In genomic region chr1:92935977-92936376, GRCm38 (mm10) we compare ENCODE assay signal across 9 mouse cellular contexts. TPM values are rescaled to one million over a fixed set of nuclear protein-coding genes. Genes with fewer than 3 reads are reported as not detected.
A peak's percentile ranks its signal among the peaks of the same experiment; 100 is the strongest.
DNase-seq lines count a peak whose midpoint lies in the region; ATAC-seq and TF ChIP-seq lines count a peak whose summit lies in the region.
"Had no signal": no experiment of that assay in that cellular context is flagged by ENCODE, and none has a peak within 500 bp of the region (broad histone marks: within the 10 kb centered on the region; RNA-seq: fewer than 3 reads in every experiment).

No protein-coding gene starts in this region.

- ATAC-seq in kidney, postnatal 0 days (replicated peaks; ENCODE audit: low FRiP score, low read depth): no peak
- ATAC-seq in embryonic facial prominence, embryonic 12.5 days (ENCODE audit: insufficient number of reproducible peaks, insufficient read depth, low FRiP score, low TSS enrichment): no peak
- no peak for ATAC-seq in intestine, embryonic 16.5 days
- ATAC-seq: Patski had no signal

- peak overlapping the region; percentile 60 for H3K4me3 ChIP-seq in kidney, postnatal 0 days (replicated peaks; ENCODE audit: low read depth, low read length)
- 0 out of 2 replicates have a peak overlapping the region, but pooled peaks have one; percentile 8 for H3K4me3 ChIP-seq in embryonic facial prominence, embryonic 12.5 days
- peak overlapping the region; percentile 84 for H3K4me3 ChIP-seq in intestine, embryonic 16.5 days (ENCODE audit: low read length)
- H3K4me3 ChIP-seq in myocyte: peak overlapping the region; percentile 77

- peak; percentile 29; the same call in 1 of the 2 replicates for TF ChIP-seq CTCF in kidney, postnatal 0 days (IDR thresholded peaks at IDR 0.05; ENCODE audit: low read depth)

- H3K4me2 ChIP-seq in kidney, postnatal 0 days (ENCODE audit: low read length): peak overlapping the region; percentile 92
- H3K4me2 ChIP-seq in embryonic facial prominence, embryonic 12.5 days (replicated peaks): peak overlapping the region; percentile 68
- H3K4me2 ChIP-seq in intestine, embryonic 16.5 days (ENCODE audit: low read depth, low read length): peak overlapping the region; percentile 89
- H3K4me2 ChIP-seq in myocyte (ENCODE audit: low read depth): peak overlapping the region; percentile 88

- no peak overlapping the region for H3ac ChIP-seq in myocyte (ENCODE audit: control insufficient read depth, insufficient read length)

- H3K27me3 ChIP-seq in kidney, postnatal 0 days (ENCODE audit: insufficient read depth, low read length): no peaks in the 10 kb centered on the region
- no peaks in the 10 kb centered on the region for H3K27me3 ChIP-seq in embryonic facial prominence, embryonic 12.5 days
- no peaks in the 10 kb centered on the region for H3K27me3 ChIP-seq in intestine, embryonic 16.5 days (replicated peaks; ENCODE audit: control insufficient read depth, insufficient read depth, low read length)
- no peaks in the 10 kb centered on the region for H3K27me3 ChIP-seq in myocyte (ENCODE audit: control insufficient read depth, insufficient read depth, insufficient read length)
- H3K27me3 ChIP-seq: Patski had no signal

- WGBS in kidney, postnatal 0 days: 61% methylated on average over 2 of the region's 2 CpGs
- 67% methylated on average over 2 of the region's 2 CpGs for WGBS in embryonic facial prominence, embryonic 12.5 days
- 39% methylated on average over 2 of the region's 2 CpGs for WGBS in intestine, embryonic 16.5 days

- DNase-seq in kidney, postnatal 0 days (ENCODE audit: low spot score): peak; percentile 15
- no peak for DNase-seq in kidney, postnatal 14 days
- DNase-seq in Muller cell, postnatal 12 days (ENCODE audit: inconsistent ontology term): no peak
- DNase-seq in adrenal gland, adult (ENCODE audit: inconsistent age in 2 of 2, low spot score in 1 of 2): no peak
- DNase-seq in layer of hippocampus, adult 9-11 months: no peak

- H3K27ac ChIP-seq in kidney, postnatal 0 days: no peak overlapping the region
- no peak overlapping the region for H3K27ac ChIP-seq in embryonic facial prominence, embryonic 12.5 days
- peak overlapping the region; percentile 42; the same call in 1 of the 2 replicates for H3K27ac ChIP-seq in intestine, embryonic 16.5 days (ENCODE audit: low read length)

- peaks cover 20% of the 10 kb centered on the region for H3K36me3 ChIP-seq in kidney, postnatal 0 days (ENCODE audit: insufficient read depth, low read length)
- H3K36me3 ChIP-seq in embryonic facial prominence, embryonic 12.5 days: peaks cover 35% of the 10 kb centered on the region
- peaks cover 7% of the 10 kb centered on the region; the same call in 1 of the 2 replicates for H3K36me3 ChIP-seq in intestine, embryonic 16.5 days (ENCODE audit: control insufficient read depth, insufficient read depth, low read length)
- no peaks in the 10 kb centered on the region for H3K36me3 ChIP-seq in myocyte (ENCODE audit: control insufficient read depth, insufficient read depth)

- peaks cover 22% of the 10 kb centered on the region for H3K79me2 ChIP-seq in myocyte (ENCODE audit: control insufficient read depth, insufficient read depth)

- no peaks in the 10 kb centered on the region for H3K9me3 ChIP-seq in kidney, postnatal 0 days (replicated peaks; ENCODE audit: low read length)
- peaks cover 5% of the 10 kb centered on the region for H3K9me3 ChIP-seq in embryonic facial prominence, embryonic 12.5 days
- H3K9me3 ChIP-seq in intestine, embryonic 16.5 days (ENCODE audit: control insufficient read depth, low read length): no peaks in the 10 kb centered on the region

- no peak overlapping the region for H3K9ac ChIP-seq in kidney, postnatal 0 days (ENCODE audit: low read depth, low read length)
- H3K9ac ChIP-seq in embryonic facial prominence, embryonic 12.5 days: no peak overlapping the region
- peak overlapping the region; percentile 73; the same call in 1 of the 2 replicates for H3K9ac ChIP-seq in intestine, embryonic 16.5 days (ENCODE audit: low read depth, low read length)

- peaks cover 4% of the 10 kb centered on the region; the same call in 1 of the 2 replicates for H3K4me1 ChIP-seq in kidney, postnatal 0 days (replicated peaks; ENCODE audit: insufficient read depth, low read length)
- peaks cover 12% of the 10 kb centered on the region for H3K4me1 ChIP-seq in embryonic facial prominence, embryonic 12.5 days
- peaks cover 28% of the 10 kb centered on the region for H3K4me1 ChIP-seq in intestine, embryonic 16.5 days (ENCODE audit: control insufficient read depth, insufficient read depth, low read length)

- no peak for TF ChIP-seq POLR2A in myocyte (IDR thresholded peaks at IDR 0.05; ENCODE audit: insufficient read length, low read depth)

TF ChIP-seq in myocyte, 11 proteins besides CTCF, POLR2A, EP300 and RAD21:
- TF ChIP-seq SRF (IDR thresholded peaks at IDR 0.05; ENCODE audit: control insufficient read depth, insufficient read length, low read depth) (no peak), MYOD1 (IDR thresholded peaks at IDR 0.05; ENCODE audit: control insufficient read depth in 1 of 3, insufficient read length in 2 of 3, low read depth in 2 of 3) (no peak), POLR2AphosphoS2 (IDR thresholded peaks at IDR 0.05; ENCODE audit: insufficient read length, low read depth) (no peak)

RNA-seq across cellular contexts. Expression of gene Capn10, which starts 1.8 kb away (rescaled TPM):
- 31.0 and 32.2 TPM in 2 replicates for polyA plus RNA-seq in kidney, postnatal 0 days (2015; fragmentation: Nextera tagmentation; extraction: Ambion mirVana)
- 42.7 and 44.7 TPM in 2 replicates for polyA plus RNA-seq in embryonic facial prominence, embryonic 12.5 days (2016; fragmentation: Nextera tagmentation; extraction: Ambion mirVana)
- polyA plus RNA-seq in intestine, embryonic 16.5 days (2015; fragmentation: Nextera tagmentation; extraction: Ambion mirVana): 31.1 and 32.1 TPM in 2 replicates
- 23.6 TPM for polyA plus RNA-seq in myocyte (2012; fragmentation: generic; extraction: Trizol)

RNA-seq across cellular contexts. Expression of gene Gpr35, which starts 14.7 kb away (rescaled TPM):
- polyA plus RNA-seq in kidney, postnatal 0 days (2015; fragmentation: Nextera tagmentation; extraction: Ambion mirVana): 0.19 and 0.42 TPM in 2 replicates
- 0.36 and 0.57 TPM in 2 replicates for polyA plus RNA-seq in embryonic facial prominence, embryonic 12.5 days (2016; fragmentation: Nextera tagmentation; extraction: Ambion mirVana)
- 8.4 and 11.5 TPM in 2 replicates for polyA plus RNA-seq in intestine, embryonic 16.5 days (2015; fragmentation: Nextera tagmentation; extraction: Ambion mirVana)
- polyA plus RNA-seq in myocyte (2012; fragmentation: generic; extraction: Trizol): 1.0 TPM
- polyA plus RNA-seq: Patski had no signal

RNA-seq across cellular contexts. Expression of gene Rnpepl1, which starts 25.4 kb away (rescaled TPM):
- 39.3 and 39.4 TPM in 2 replicates for polyA plus RNA-seq in kidney, postnatal 0 days (2015; fragmentation: Nextera tagmentation; extraction: Ambion mirVana)
- polyA plus RNA-seq in embryonic facial prominence, embryonic 12.5 days (2016; fragmentation: Nextera tagmentation; extraction: Ambion mirVana): 38.4 and 39.4 TPM in 2 replicates
- polyA plus RNA-seq in intestine, embryonic 16.5 days (2015; fragmentation: Nextera tagmentation; extraction: Ambion mirVana): 14.3 and 22.2 TPM in 2 replicates
- polyA plus RNA-seq in myocyte (2012; fragmentation: generic; extraction: Trizol): 48.6 TPM

RNA-seq across cellular contexts. Expression of gene Dusp28, which starts 29.2 kb away (rescaled TPM):
- 20.4 and 22.3 TPM in 2 replicates for polyA plus RNA-seq in kidney, postnatal 0 days (2015; fragmentation: Nextera tagmentation; extraction: Ambion mirVana)
- 10.8 and 10.9 TPM in 2 replicates for polyA plus RNA-seq in embryonic facial prominence, embryonic 12.5 days (2016; fragmentation: Nextera tagmentation; extraction: Ambion mirVana)
- 13.3 and 14.3 TPM in 2 replicates for polyA plus RNA-seq in intestine, embryonic 16.5 days (2015; fragmentation: Nextera tagmentation; extraction: Ambion mirVana)
- 40.9 TPM for polyA plus RNA-seq in myocyte (2012; fragmentation: generic; extraction: Trizol)

RNA-seq across cellular contexts. Expression of gene Ankmy1, which starts 33.3 kb away (rescaled TPM):
- 0.14 and 0.43 TPM in 2 replicates for polyA plus RNA-seq in kidney, postnatal 0 days (2015; fragmentation: Nextera tagmentation; extraction: Ambion mirVana)
- polyA plus RNA-seq in embryonic facial prominence, embryonic 12.5 days (2016; fragmentation: Nextera tagmentation; extraction: Ambion mirVana): 0.55 TPM in 2 replicates
- 0.06 and 0.13 TPM in 2 replicates for polyA plus RNA-seq in intestine, embryonic 16.5 days (2015; fragmentation: Nextera tagmentation; extraction: Ambion mirVana)
- polyA plus RNA-seq in myocyte (2012; fragmentation: generic; extraction: Trizol): 2.4 TPM

Comparison
In these comparisons a context has a peak if more than half of its experiments do, and no peak if none do; other contexts are left out.
1. H3K4me3 ChIP-seq: peak in every context shown above with its lines; median percentile 84 in intestine, embryonic 16.5 days; 77 in myocyte; 60 in kidney, postnatal 0 days; 8 in embryonic facial prominence, embryonic 12.5 days.